Mouse (Mus musculus): ENCODE measurements around the gene Iqgap1. TPM values are rescaled to one million over a fixed set of nuclear protein-coding genes. Genes with fewer than 3 reads are reported as not detected.

Gene Iqgap1
- polyA plus RNA-seq, 1 experiment = 35.5 TPM

DNA sequence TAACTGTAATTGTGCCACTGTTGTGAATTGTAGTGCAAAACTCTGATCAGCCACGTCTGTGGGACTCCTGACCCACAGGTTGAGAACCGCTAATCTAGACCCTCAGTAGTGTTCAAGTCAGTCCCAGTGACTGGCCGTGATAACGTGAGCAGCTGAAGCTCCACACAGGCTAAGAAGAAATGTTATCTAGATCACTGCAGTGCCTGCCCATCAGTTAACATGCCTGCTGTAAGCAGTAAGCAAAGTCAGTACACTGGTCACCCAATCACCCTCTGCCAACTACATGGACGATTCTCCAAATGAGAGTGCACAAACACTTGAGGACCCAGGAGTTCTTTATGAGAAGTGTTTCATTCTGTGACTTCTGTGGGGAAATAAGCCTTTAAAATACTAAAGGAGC lies 140.1 kb downstream of the Iqgap1 start:
- H3K27ac ChIP-seq (ENCODE audit: control insufficient read depth, insufficient read depth, low read depth, low read length) = no peak overlapping the region
- TF ChIP-seq CTCF (IDR thresholded peaks at IDR 0.05; ENCODE audit: control insufficient read depth, insufficient read depth, insufficient replicate concordance, low read depth, low read length) (no peak), POLR2A (IDR thresholded peaks at IDR 0.05; ENCODE audit: control insufficient read depth, low read depth, low read length) (no peak)
- peaks cover 13% of the 10 kb centered on the region for H3K4me1 ChIP-seq (ENCODE audit: control insufficient read depth, insufficient read depth, low read length)
- H3K4me3 ChIP-seq (ENCODE audit: control insufficient read depth, low read depth, low read length) = no peak overlapping the region
- H3K36me3 ChIP-seq (ENCODE audit: control insufficient read depth, insufficient read depth, low read length) = no peaks in the 10 kb centered on the region
- no peaks in the 10 kb centered on the region; the same call in 1 of the 2 replicates for H3K27me3 ChIP-seq (ENCODE audit: control insufficient read depth, insufficient read depth, low read length)

DNA sequence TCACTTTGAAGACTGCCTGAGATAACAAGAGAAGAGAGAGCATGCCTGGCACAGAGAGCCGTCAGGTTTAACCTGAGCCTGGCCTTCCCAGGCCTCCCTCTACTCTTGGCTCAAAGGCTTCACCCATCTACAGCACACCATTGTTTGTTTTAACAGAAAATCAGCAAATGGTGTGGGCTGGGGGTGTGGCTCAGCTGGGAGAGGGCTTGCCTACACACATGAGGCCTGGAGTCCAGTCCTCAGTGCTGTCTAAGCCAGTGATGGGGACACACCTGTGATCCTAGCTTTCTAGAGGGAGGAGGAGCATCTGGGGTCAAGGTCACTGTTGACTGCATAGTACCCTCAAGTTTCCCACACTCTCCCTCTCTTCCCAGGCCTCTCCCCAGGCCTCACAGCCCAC lies 143.1 kb downstream of the Iqgap1 start:
- Histone ChIP-seq H3K4me1 (ENCODE audit: control insufficient read depth, insufficient read depth, low read length) (peaks cover 5% of the 10 kb centered on the region; the same call in 1 of the 2 replicates), H3K27me3 (ENCODE audit: control insufficient read depth, insufficient read depth, low read length) (no peaks in the 10 kb centered on the region), H3K4me3 (ENCODE audit: control insufficient read depth, low read depth, low read length) (no peak overlapping the region), H3K36me3 (ENCODE audit: control insufficient read depth, insufficient read depth, low read length) (no peaks in the 10 kb centered on the region), H3K27ac (ENCODE audit: control insufficient read depth, insufficient read depth, low read depth, low read length) (no peak overlapping the region)
- TF ChIP-seq POLR2A (IDR thresholded peaks at IDR 0.05; ENCODE audit: control insufficient read depth, low read depth, low read length) (no peak), CTCF (IDR thresholded peaks at IDR 0.05; ENCODE audit: control insufficient read depth, insufficient read depth, insufficient replicate concordance, low read depth, low read length) (no peak)

DNA sequence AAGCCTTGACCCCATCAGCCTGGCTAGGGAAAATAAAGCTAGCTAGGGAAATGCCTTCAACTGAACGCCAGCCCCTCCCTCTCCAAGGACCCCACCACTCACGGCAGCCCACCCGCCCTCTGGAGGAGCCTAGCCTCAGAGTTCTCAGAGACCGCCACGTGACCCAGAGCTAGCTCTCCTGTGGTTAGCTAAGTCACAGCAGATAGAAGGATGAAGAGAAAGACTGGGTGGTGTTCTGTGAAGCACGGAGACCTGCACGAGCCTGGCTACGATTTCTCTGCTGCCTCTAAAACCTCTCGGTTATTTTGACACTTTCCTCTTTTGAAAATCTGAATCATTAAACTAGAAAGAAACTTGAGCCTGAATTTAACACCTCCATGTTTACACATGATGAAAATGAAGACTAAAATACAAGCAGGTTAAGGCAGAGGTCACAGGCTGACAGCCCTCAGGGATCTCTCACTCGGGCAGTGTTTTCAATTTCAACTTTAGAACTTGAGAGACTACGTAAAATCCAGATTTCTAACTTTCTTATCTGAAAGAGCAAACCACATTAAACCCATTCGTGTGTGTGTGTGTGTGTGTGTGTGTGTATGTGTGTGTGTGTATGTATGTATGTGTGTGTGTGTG lies 145.4 kb downstream of the Iqgap1 start:
- Histone ChIP-seq H3K36me3 (ENCODE audit: control insufficient read depth, insufficient read depth, low read length) (no peaks in the 10 kb centered on the region), H3K27ac (ENCODE audit: control insufficient read depth, insufficient read depth, low read depth, low read length) (no peak overlapping the region), H3K4me3 (ENCODE audit: control insufficient read depth, low read depth, low read length) (no peak overlapping the region), H3K27me3 (ENCODE audit: control insufficient read depth, insufficient read depth, low read length) (no peaks in the 10 kb centered on the region), H3K4me1 (ENCODE audit: control insufficient read depth, insufficient read depth, low read length) (peaks cover 4% of the 10 kb centered on the region; the same call in 1 of the 2 replicates)
- TF ChIP-seq POLR2A (IDR thresholded peaks at IDR 0.05; ENCODE audit: control insufficient read depth, low read depth, low read length) (no peak), CTCF (IDR thresholded peaks at IDR 0.05; ENCODE audit: control insufficient read depth, insufficient read depth, insufficient replicate concordance, low read depth, low read length) (no peak)

DNA sequence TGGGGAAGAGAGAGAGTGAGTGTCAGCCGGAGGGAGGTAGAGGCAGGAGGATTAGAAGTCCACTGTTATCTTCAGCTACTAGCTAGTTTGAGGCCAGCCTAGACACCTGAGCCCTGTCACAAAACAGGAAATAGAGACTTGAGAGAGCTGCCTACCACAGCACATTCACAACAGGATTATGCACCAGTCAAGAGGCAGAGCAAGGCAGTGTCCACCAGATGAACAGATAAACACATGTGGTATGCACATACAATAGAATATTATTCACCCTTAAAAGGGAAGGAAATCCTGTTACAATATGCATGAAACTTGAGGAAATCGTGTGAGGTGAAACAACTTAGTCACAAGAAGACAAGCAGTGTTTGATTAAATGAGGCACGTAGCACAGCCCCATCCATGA lies 153.5 kb downstream of the Iqgap1 start:
- Histone ChIP-seq H3K27ac (ENCODE audit: control insufficient read depth, insufficient read depth, low read depth, low read length) (no peak overlapping the region), H3K36me3 (ENCODE audit: control insufficient read depth, insufficient read depth, low read length) (no peaks in the 10 kb centered on the region), H3K4me3 (ENCODE audit: control insufficient read depth, low read depth, low read length) (no peak overlapping the region), H3K27me3 (ENCODE audit: control insufficient read depth, insufficient read depth, low read length) (no peaks in the 10 kb centered on the region), H3K4me1 (ENCODE audit: control insufficient read depth, insufficient read depth, low read length) (no peaks in the 10 kb centered on the region; the same call in 1 of the 2 replicates)
- TF ChIP-seq CTCF (IDR thresholded peaks at IDR 0.05; ENCODE audit: control insufficient read depth, insufficient read depth, insufficient replicate concordance, low read depth, low read length) (no peak), POLR2A (IDR thresholded peaks at IDR 0.05; ENCODE audit: control insufficient read depth, low read depth, low read length) (no peak)

DNA sequence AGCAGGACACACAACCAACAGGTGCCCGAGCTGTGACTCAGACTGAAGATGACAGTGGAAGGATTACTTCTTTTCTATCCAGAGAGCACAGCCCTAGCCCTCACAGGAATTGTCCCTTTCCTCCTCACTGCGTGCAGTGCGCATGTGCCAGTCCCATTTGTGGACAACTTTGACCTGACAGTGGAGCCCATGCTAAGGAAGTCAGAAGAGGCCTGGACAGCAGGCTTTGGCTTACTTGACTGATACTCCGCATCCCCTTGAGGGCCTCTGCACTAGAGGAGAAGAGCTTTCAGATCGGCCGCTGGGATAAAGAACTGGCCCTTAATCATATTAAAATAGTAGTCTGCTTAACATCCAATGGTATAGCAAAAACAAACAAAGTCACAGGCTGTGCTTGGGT lies 154.9 kb downstream of the Iqgap1 start:
- Histone ChIP-seq H3K36me3 (ENCODE audit: control insufficient read depth, insufficient read depth, low read length) (no peaks in the 10 kb centered on the region), H3K27ac (ENCODE audit: control insufficient read depth, insufficient read depth, low read depth, low read length) (no peak overlapping the region), H3K4me1 (ENCODE audit: control insufficient read depth, insufficient read depth, low read length) (no peaks in the 10 kb centered on the region), H3K27me3 (ENCODE audit: control insufficient read depth, insufficient read depth, low read length) (no peaks in the 10 kb centered on the region), H3K4me3 (ENCODE audit: control insufficient read depth, low read depth, low read length) (no peak overlapping the region)
- TF ChIP-seq POLR2A (IDR thresholded peaks at IDR 0.05; ENCODE audit: control insufficient read depth, low read depth, low read length) (no peak), CTCF (IDR thresholded peaks at IDR 0.05; ENCODE audit: control insufficient read depth, insufficient read depth, insufficient replicate concordance, low read depth, low read length) (no peak)

DNA sequence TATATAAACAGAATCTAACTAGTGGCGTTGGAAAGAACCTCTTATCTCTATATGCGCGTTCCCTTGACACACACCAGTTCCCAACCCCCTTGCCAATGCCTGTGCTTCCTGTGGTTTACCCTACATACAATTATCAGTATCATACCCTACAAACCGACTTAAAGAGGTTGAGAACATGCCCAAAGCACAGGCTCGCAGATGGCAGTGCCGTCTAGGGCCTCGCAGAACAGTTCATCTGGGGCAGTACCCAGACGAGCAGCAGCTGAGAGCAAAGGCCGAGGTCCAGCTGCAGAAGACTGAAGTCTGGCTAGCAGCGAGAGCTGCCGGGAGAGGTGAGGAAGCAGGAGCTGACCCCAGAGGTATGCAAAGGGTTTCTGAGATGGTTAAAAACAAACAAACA lies 158.6 kb downstream of the Iqgap1 start:
- peak overlapping the region; percentile 54; the same call in 1 of the 2 replicates for H3K27ac ChIP-seq (ENCODE audit: control insufficient read depth, insufficient read depth, low read depth, low read length)
- peaks cover 2% of the 10 kb centered on the region; the same call in 1 of the 2 replicates for H3K4me1 ChIP-seq (ENCODE audit: control insufficient read depth, insufficient read depth, low read length)
- TF ChIP-seq POLR2A (IDR thresholded peaks at IDR 0.05; ENCODE audit: control insufficient read depth, low read depth, low read length) (no peak), CTCF (IDR thresholded peaks at IDR 0.05; ENCODE audit: control insufficient read depth, insufficient read depth, insufficient replicate concordance, low read depth, low read length) (no peak)
- H3K4me3 ChIP-seq (ENCODE audit: control insufficient read depth, low read depth, low read length) = no peak overlapping the region
- no peaks in the 10 kb centered on the region for H3K27me3 ChIP-seq (ENCODE audit: control insufficient read depth, insufficient read depth, low read length)
- no peaks in the 10 kb centered on the region for H3K36me3 ChIP-seq (ENCODE audit: control insufficient read depth, insufficient read depth, low read length)

DNA sequence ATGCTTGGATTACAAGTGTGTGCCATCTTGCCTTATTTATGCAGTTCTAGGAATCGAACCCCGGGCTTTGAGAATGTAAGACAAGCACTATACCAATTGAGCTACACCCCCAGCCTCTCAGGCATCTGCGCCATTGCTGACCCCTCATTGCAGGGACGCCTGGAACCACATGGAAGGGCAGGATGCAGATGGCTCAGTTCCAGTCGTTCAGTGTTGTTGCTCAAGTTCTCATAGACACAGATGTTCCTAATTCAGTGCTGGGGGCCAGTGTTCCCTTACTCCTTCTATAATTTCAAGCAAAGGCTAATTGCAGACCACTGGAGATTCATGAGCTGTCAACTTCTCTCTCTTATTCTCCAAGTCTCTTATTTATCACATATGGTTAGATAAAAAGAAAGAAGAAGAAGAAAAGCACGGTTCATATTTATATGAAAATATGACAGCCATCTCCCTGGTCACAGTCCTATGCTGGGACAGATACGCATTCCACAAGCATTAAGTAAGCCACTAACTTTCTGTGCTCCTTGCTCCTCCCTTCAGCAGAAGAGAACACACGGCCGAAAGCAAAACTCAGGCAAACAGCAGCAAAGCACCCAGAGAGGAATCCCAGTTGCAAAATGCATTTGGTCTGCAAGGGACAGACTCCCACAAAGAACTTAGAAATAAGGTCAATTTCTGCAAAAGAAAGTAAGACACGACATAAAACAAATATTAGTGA lies 159.4 kb downstream of the Iqgap1 start:
- no peaks in the 10 kb centered on the region for H3K27me3 ChIP-seq (ENCODE audit: control insufficient read depth, insufficient read depth, low read length)
- peaks cover 2% of the 10 kb centered on the region; the same call in 1 of the 2 replicates for H3K4me1 ChIP-seq (ENCODE audit: control insufficient read depth, insufficient read depth, low read length)
- TF ChIP-seq POLR2A (IDR thresholded peaks at IDR 0.05; ENCODE audit: control insufficient read depth, low read depth, low read length) (no peak), CTCF (IDR thresholded peaks at IDR 0.05; ENCODE audit: control insufficient read depth, insufficient read depth, insufficient replicate concordance, low read depth, low read length) (no peak)
- no peak overlapping the region; the same call in 1 of the 2 replicates for H3K27ac ChIP-seq (ENCODE audit: control insufficient read depth, insufficient read depth, low read depth, low read length)
- H3K4me3 ChIP-seq (ENCODE audit: control insufficient read depth, low read depth, low read length) = no peak overlapping the region
- H3K36me3 ChIP-seq (ENCODE audit: control insufficient read depth, insufficient read depth, low read length) = no peaks in the 10 kb centered on the region

Other genes with a start within 250 kb of the Iqgap1 start
- gene Crtc3, start 137.1 kb downstream of the Iqgap1 start, polyA plus RNA-seq (2012; rRNA removed) = 7.7 and 8.8 TPM in 2 replicates
- gene Zscan2, start 34.9 kb upstream of the Iqgap1 start, polyA plus RNA-seq (2012; rRNA removed) = 35.8 and 41.0 TPM in 2 replicates
- 16.5 and 16.9 TPM in 2 replicates for gene Wdr73, start 75.3 kb upstream of the Iqgap1 start, polyA plus RNA-seq (2012; rRNA removed)
- gene Nmb, start 79.1 kb upstream of the Iqgap1 start, polyA plus RNA-seq (2012; rRNA removed) = 12.1 and 13.2 TPM in 2 replicates
- gene Sec11a, start 121.8 kb upstream of the Iqgap1 start, polyA plus RNA-seq (2012; rRNA removed) = 40.7 and 52.0 TPM in 2 replicates
- gene Zfp592, start 167.7 kb upstream of the Iqgap1 start, polyA plus RNA-seq (2012; rRNA removed) = 16.4 and 19.2 TPM in 2 replicates
- 0.30 and 0.51 TPM in 2 replicates for gene Alpk3, start 231.6 kb upstream of the Iqgap1 start, polyA plus RNA-seq (2012; rRNA removed)

Measured in testis, adult 2 months (tissue).